Mouse (Mus musculus): ENCODE measurements at regions not wholly inside any gene's neighbourhood (a gene's known extent, or its start where the extent isn't known, plus 50 kb on each side); places are given as distances from the start of the nearest gene placed in this dataset.
"Not testable (repeated sequence)": the region's sequence is repeated elsewhere in the genome, so short reads cannot be mapped to it uniquely, and the experiment has no call there.

DNA sequence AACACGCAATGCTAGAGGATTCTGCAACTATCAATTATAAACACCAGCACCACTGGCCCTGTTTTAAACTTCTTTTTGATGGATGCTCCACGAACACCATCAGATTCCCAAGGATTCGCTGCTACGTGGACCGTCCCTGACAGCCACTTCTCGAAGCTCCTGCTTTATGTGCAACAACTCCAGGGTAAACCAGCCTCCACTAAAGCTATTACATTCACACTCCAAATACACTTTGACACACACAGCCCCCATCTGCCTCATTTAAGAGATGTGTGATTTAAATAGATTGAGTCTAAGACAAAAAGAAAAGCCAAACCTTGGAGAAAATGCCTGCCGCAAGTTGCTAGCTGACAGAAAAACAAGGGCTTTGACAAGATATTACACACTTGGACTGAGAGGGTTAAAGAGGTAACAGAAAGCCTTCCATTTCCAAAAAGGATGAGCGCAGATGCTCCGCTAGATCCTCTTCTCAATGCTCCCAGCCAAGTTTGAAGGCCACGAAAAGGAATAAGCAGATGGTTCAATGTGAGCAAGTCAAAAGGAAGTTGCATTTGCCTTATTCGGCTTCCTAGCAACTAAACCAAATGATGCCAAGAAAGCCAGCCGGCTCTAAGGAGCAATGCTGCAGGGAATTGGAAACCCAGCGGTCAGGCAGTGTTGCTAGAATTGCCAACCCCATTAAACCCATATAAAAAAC is 54.0 kb upstream of the Cnep1r1 start:
- DNase-seq (ENCODE audit: low spot score in 2 of 2): peak in 1 of 2 experiments; percentile 32

DNA sequence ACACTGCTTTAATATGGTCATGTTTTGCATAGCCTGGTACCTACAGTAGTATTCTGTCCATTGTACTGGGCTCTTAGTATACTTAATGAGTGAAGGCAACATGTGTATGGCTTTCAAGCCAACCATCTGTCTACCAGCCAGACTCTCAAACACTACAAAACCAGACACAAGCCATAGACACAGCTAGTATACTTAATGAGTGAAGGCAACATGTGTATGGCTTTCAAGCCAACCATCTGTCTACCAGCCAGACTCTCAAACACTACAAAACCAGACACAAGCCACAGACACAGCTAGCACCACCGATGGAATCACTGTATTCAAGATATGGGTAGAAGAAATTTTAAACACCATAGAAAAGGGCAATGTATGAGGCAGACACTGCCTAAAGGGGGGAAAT is 59.5 kb upstream of the Cnep1r1 start:
- not testable (repeated sequence) for DNase-seq (ENCODE audit: low spot score in 2 of 2)

DNA sequence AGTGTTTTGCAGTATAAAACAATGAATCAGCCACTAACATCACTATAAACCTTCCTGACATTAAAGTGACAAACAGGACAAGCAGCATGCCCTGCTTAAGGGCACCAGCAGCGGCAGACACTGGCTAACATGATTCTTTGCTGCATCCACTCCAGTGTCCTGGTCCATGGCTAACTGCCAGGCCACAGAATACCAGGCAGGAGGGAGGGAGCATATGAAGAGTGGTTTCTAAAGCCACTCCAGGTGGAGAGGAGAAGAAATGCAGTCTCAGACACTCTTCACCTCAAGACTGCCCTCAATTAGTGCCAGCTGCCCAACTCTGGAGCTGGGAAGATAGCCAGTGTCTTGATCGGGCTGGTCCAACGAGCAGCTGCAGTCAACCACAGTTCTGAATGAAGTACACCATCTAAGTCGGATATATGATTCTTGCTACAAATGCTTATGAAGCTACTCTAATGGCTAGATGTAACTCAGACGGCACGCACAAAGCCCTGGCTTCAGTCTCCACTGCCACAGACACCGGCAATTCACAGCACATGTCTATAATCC is 60.8 kb upstream of the Cnep1r1 start:
- no peak for DNase-seq (ENCODE audit: low spot score in 2 of 2)

DNA sequence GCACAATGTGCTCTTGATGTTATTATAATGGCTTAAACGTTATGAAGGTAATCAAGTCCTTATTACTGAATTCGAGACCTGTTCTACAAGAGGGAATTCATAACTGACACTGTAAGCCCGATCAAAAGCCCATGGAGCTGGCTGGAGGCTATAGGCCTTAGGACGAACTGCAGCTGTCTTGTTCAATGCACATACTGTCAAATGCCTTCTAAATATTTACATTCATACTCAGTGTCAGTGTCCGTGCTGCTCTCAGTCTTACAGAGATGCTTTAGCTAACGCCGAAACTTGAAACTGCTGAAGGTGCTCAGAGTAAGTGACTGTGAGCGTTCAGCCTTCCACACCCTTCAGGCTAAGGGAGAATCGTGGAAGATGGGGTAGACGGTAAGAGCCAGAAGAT is 67.9 kb upstream of the Cnep1r1 start:
- DNase-seq (ENCODE audit: low spot score in 2 of 2): no peak

DNA sequence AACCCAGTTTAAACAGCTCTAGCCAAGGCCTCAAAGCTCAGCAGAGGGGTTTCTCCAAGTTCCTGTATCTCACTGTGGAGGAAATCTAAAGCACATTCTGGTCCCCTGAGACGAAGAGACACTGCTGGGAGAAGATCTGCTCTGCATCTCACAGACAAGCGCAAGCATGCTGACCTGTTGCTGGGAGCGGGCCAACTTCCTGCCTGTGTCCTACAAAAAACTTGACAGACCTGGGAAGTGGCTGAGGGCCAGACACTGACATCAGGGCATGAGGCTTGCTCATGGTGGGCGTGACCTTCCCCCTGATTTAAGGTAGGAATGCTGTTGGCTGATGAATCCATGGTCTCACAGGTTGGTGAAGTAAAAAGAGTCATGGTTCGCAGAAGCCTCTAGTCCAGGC is 69.5 kb upstream of the Cnep1r1 start:
- DNase-seq (ENCODE audit: low spot score in 2 of 2): no peak

DNA sequence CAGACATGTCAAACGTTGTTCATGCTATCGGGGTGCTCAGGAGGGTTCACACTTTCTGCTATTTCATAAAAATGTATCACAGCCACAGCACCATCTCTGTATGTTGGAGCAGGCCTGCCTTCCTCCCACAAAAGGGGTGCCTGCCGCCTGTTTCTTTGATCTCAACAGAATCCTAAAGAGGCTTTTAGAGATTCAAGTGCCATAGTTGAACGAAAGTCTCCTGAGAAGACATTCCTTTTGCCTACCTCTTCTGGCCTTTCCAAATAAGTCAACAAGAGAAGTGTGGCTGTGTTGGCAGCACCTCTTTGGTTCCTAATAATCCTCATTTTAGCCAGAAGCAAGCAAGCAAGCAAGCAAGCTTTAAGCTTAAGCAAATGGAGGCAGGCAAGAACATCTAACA is 72.6 kb upstream of the Cnep1r1 start:
- no peak for DNase-seq (ENCODE audit: low spot score in 2 of 2)

DNA sequence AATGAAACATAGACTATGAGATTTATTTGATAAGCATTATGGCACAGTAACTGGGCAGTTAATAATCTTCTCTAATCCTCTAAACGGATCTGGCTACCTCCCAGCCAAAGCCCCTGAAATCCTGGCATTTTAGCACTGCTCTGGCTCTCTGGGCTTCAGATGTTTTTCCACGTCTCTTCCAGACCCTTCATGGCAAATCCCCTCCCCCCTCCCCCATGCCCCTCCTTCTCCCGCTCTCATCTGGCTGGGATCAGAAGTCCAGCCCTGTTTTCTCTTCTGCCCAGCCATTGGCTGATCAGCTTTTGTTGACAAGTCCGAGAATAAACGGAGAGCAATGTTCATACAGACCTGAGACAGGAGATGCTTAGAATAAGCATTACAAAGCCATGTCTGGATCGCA is 79.3 kb upstream of the Cnep1r1 start:
- DNase-seq (ENCODE audit: low spot score in 2 of 2): no peak

DNA sequence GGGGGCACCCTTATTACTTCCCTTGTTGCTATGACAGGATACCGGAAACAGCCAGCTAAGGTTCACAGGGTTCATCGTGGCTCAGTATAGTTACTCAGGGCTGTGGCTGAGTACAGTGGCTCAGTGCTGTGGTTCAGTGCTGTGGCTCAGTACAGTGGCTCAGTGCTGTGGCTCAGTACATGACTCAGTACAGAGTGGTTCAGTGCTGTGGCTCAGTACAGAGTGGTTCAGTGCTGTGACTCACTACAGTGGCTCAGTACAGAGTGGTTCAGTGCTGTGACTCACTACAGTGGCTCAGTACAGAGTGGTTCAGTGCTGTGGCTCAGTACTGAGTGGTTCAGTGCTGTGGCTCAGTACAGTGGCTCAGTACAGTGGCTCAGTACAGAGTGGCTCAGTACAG is 78.6 kb upstream of the Zfp423 start:
- DNase-seq (ENCODE audit: low spot score in 2 of 2): no peak

DNA sequence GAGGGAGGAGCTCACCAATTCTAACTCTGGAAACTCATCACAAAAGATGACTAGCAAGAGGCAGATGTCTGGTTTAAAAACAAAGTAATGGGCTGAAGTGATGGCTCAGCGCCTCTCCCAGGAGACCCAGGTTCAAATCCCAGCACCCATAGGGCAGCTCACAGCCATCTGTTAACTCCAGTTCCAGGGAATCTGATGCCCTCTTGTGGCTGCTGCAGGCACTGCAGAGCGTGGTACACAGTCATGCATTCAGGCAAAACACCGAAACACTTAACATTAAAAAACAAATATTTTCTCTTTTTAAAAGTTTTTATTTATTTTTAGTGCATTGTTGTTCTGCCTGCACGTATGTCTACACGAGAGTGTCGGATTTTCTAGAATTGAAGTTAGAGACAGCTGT is 73.7 kb upstream of the Zfp423 start:
- DNase-seq (ENCODE audit: low spot score in 2 of 2): no peak

DNA sequence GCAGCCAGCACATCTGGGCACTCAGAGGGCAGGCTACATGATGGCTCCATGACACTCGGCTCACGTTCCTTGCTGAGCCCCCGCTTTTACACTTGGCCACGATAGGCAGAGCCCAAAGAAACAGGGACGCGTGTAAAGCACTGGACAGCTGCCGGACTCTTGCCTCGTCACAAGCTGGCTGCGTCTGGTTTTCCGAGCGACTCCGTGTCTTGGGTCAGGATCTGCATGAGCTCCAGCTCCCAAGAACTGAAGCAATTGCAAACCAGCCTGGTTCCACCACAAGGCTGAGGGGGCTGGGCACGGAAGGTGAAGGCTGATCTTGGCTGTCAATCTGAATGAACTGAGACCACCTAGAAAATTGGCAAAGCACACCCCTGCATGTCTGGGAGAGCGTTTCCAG is 65.1 kb upstream of the Zfp423 start:
- no peak for DNase-seq (ENCODE audit: low spot score in 2 of 2)

DNA sequence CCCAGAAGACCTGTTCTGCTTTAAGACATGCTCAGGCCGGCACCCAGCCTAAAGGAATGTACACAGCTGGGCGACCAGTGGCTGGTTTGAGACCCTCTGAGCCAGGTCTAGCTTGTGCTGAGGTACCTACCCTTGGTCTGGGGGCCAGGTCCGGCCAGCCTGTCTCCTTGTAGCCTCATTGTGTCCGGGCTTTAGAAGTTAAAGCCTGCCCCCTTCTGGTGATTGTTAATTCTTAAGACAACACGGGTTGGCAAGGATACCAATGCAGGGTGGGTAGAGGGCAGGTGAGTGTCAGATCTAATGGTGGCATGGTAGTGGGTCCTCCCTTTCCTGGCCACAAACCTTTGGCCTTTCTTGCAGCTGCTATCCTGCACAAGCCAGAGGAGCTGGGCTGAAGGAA is 64.0 kb upstream of the Zfp423 start:
- peak; percentile 41 to 53 for DNase-seq (ENCODE audit: low spot score in 2 of 2)

DNA sequence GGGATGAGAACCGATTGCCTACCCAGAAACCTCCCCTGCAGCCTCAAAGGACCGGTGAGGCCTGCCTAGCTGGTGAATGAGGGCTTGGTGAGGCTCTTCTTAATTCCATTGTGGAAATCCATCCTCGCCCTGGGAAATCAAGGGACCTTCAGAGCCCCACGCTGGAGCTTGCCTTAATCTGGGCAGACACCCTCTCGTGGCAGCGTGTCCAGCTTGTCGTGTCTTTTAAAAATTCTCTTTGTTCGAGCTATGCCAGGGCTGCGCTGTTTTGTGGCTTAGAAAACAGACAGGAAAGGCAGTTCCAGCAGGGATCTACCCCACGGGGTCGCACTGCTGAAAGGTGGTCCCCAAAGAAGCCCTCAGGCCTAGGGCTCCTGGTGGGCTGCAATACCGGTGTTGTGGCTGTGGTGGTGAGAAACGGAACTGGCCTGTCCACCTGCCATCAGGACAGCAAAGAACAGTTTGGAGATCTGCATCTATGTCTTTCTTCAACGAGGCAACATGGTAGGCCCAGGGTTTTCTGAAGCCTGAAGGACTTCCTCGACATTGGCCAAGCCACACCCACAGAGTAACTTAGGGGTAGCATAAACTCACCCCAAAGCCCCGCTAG is 63.5 kb upstream of the Zfp423 start:
- no peak for DNase-seq (ENCODE audit: low spot score in 2 of 2)

DNA sequence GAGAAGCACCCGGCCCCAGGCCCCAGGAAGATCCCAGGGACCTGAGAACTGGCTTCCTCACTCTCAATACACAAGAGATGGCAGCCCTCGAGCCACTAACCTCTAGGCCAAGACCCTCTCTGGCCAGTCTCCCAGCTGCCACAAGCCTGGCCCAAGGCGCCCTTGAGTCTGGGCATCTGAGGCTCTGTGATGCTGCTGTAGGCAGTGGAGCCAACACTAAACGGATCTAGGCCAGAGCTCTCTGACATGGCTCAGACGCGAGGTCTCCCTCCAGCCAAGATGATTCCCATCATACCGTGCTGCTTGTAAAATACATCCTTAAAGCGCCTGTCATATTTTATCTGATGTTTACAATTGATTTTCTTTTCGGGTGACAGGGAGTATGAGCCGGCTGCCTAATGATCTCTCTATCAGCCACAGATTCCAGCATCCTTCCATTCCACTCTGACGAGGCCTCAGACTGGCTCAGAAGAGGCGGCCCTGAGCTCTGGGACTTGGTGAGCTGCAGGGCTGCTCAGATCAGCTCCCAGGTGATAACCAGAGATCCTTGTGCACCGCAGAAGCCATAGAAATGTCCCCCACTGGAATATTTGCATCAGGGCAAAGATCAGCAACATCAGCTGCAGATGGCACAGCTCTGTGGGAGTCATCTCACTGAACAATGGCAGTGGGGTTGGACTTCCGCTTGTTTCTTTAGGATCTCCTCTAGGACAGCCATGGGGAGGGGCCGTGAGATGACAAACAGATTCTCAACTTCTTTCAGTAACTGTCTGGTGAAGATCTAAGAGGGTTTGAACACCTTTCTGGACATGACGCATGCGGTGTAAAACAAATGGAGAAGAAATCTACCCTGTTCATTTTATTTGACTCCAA is 60.1 kb upstream of the Zfp423 start:
- peak in 1 of 2 experiments; percentile 24 for DNase-seq (ENCODE audit: low spot score in 2 of 2)

DNA sequence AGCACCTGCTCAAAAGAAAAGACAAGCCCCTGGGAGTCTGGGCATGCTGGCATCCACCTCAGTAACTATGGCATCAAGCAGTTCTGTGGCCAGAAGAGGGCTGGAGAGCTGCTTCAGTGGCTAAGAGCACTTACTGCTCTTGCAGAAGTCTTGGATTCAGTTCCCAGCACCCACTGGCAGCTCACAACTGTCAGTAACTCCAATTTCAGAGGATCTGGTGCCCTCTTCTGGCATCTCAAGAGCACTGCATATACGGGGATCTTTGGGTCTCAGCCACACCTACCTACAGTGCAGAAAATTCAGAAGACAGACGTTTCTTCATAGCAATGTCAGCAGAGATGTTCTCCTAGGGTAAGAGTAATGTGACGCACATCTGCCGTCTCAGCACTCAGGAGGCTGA is 59.1 kb upstream of the Zfp423 start:
- no peak for DNase-seq (ENCODE audit: low spot score in 2 of 2)

DNA sequence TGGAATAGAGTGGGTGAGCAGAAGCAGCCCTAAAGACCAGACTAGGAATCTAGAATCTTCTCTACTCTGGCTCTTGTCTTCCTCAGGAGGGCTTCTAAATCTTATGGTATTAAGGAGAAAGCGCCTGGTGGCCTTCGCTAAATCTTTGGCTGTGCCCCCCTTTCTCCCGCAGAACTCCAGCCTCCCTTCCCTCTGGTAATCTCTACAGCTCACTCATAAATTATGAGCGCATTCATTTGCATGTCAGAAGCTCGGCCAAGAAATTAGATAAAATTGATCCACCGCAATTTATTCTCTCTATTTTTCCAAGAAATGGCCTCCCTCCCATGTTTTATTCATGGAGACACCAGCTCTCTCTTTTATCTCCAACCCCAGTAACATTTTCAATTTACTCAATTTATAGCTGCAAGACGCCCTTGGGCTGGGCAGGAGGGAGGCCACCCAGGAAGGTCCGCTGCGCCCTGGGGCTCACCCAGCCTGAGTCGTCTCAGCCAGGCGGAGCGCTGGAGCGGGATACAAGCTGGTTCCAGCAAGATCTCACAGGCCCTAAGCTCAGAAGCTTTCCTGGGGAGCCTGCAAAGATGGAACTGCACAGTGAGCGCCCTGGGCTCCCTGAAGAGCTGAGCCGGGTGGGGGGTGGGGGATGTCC is 52.9 kb upstream of the Zfp423 start:
- DNase-seq (ENCODE audit: low spot score in 2 of 2): no peak

DNA sequence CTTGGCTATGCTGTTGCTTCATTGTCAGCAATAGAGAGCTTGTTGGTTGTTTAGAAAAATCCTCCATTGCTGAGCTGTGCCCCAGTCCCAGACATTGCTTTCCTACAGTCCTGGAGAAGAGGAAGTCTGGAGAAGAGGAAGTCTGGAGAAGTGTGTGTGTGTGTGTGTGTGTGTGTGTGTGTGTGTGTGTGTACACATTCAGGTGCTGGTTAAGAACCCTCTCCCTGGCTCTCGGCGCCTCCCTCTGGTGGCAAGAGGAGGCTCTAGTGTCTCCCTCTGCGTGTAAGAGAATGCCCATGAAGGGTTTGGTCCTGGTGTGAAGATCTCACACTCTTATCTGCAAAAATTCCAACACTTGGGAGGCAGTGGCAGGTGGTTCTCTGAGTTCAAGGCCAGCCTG is 51.2 kb upstream of the Zfp423 start:
- peak; percentile 26 to 35 for DNase-seq (ENCODE audit: low spot score in 2 of 2)

DNA sequence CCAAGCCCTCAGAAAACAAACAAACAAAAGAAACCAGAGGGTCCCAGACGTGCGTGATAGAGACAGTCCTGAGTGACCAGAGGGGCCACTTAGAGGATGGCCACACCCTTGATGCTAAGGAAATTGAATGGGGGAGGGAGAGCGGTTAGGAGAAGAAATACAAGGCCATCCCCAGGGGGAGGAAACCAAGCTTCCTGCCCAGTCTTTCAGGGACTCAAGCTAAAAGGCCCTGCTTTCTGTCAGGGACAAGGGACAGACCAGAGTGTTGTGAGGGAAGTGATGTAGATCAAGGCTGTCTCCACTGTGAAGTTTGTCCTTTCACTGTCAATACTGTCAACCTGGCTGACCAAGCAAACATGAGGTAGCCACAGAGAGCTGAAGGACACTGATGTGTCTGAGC is 50.5 kb upstream of the Zfp423 start:
- no peak for DNase-seq (ENCODE audit: low spot score in 2 of 2)

All from layer of hippocampus, postnatal 10 days (tissue).